In the genomic region with DNA sequence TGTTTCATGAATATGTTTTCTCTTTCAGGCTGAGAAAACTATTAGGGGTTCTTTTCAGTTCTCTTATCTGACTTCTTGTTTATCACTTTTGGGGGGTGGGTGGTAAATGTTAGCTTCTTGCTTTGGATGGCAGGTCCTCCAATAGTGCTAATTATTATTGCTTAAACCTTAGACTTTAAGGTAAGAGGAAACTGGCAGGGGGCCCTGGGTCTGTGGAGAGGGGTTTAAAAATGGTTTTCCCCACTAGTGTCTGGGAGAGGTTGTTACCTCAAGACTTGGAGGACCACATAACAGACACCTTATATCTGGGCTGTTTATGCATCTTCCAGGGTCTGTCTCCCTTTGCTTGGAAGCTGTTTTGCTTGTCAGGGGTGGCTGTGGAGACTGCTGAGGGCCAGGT, we compare ENCODE assay signal across 9 mouse cellular contexts. TPM values are rescaled to one million over a fixed set of nuclear protein-coding genes. Genes with fewer than 3 reads are reported as not detected.
DNase-seq lines count a peak whose midpoint lies in the region; ATAC-seq and TF ChIP-seq lines count a peak whose summit lies in the region.
"Had no signal": no experiment of that assay in that cellular context is flagged by ENCODE, and none has a peak within 500 bp of the region (broad histone marks: within the 10 kb centered on the region; RNA-seq: fewer than 3 reads in every experiment).

No protein-coding gene starts in this region.

- no peak overlapping the region for H3K27ac ChIP-seq in heart, embryonic 12.5 days (ENCODE audit: poor library complexity, severe bottlenecking)
- H3K27ac ChIP-seq in hindbrain, embryonic 10.5 days = no peak overlapping the region
- H3K27ac ChIP-seq in liver, postnatal 0 days (ENCODE audit: low read depth) = peak overlapping the region; percentile 46; the same call in 1 of the 2 replicates

- no peak for DNase-seq in heart, postnatal 14 days
- no peak for DNase-seq in hindbrain, embryonic 10.5 days (ENCODE audit: low spot score)
- DNase-seq in liver, postnatal 0 days = no peak
- no peak for DNase-seq in thymus, postnatal 4 days
- no peak for DNase-seq in spleen, postnatal 4 days (ENCODE audit: low spot score in 2 of 2)

- intact Hi-C loops in heart, postnatal 14 days (cut with DNase I) = no loop called here

- TF ChIP-seq CTCF in E14TG2a.4 (conservative IDR thresholded peaks at IDR 0.05; ENCODE audit: low read length) = no peak
- TF ChIP-seq CTCF in liver, postnatal 0 days (IDR thresholded peaks at IDR 0.05; ENCODE audit: low read depth) = no peak

- no peaks in the 10 kb centered on the region for H3K9me3 ChIP-seq in heart, embryonic 12.5 days (replicated peaks)
- no peaks in the 10 kb centered on the region for H3K9me3 ChIP-seq in E14TG2a.4 (ENCODE audit: low read length)
- no peaks in the 10 kb centered on the region for H3K9me3 ChIP-seq in hindbrain, embryonic 10.5 days
- H3K9me3 ChIP-seq in liver, postnatal 0 days (ENCODE audit: low read length) = no peaks in the 10 kb centered on the region

- H3K9ac ChIP-seq in heart, embryonic 12.5 days = 0 out of 2 replicates have a peak overlapping the region, but pooled peaks have one; percentile 8
- peak overlapping the region; percentile 93 for H3K9ac ChIP-seq in liver, postnatal 0 days (replicated peaks)

- H3K27me3 ChIP-seq in heart, embryonic 12.5 days (replicated peaks) = no peaks in the 10 kb centered on the region
- no peaks in the 10 kb centered on the region for H3K27me3 ChIP-seq in E14TG2a.4 (ENCODE audit: insufficient read depth, low read length)
- no peaks in the 10 kb centered on the region for H3K27me3 ChIP-seq in hindbrain, embryonic 10.5 days (ENCODE audit: insufficient read depth, poor library complexity, severe bottlenecking)
- no peaks in the 10 kb centered on the region for H3K27me3 ChIP-seq in liver, postnatal 0 days (ENCODE audit: insufficient read depth, low read length)

- H3K36me3 ChIP-seq in heart, embryonic 12.5 days = peaks cover 15% of the 10 kb centered on the region
- peaks cover 51% of the 10 kb centered on the region for H3K36me3 ChIP-seq in E14TG2a.4 (ENCODE audit: insufficient read depth, low read length)
- peaks cover 42% of the 10 kb centered on the region for H3K36me3 ChIP-seq in hindbrain, embryonic 10.5 days
- peaks cover 10% of the 10 kb centered on the region for H3K36me3 ChIP-seq in liver, postnatal 0 days (replicated peaks; ENCODE audit: insufficient read depth, low read length)

- H3K4me2 ChIP-seq in heart, embryonic 12.5 days = peak overlapping the region; percentile 14; the same call in 1 of the 2 replicates
- peak overlapping the region; percentile 82 for H3K4me2 ChIP-seq in liver, postnatal 0 days (ENCODE audit: low read depth, low read length)

- peaks cover 66% of the 10 kb centered on the region for H3K4me1 ChIP-seq in heart, embryonic 12.5 days (replicated peaks)
- H3K4me1 ChIP-seq in E14TG2a.4 (replicated peaks; ENCODE audit: low read depth, low read length) = peaks cover 79% of the 10 kb centered on the region
- H3K4me1 ChIP-seq in hindbrain, embryonic 10.5 days (replicated peaks) = peaks cover 66% of the 10 kb centered on the region
- peaks cover 49% of the 10 kb centered on the region for H3K4me1 ChIP-seq in liver, postnatal 0 days (ENCODE audit: insufficient read depth)

- no peak overlapping the region for H3K4me3 ChIP-seq in heart, embryonic 12.5 days
- peak overlapping the region; percentile 98 for H3K4me3 ChIP-seq in E14TG2a.4 (replicated peaks; ENCODE audit: low read length)
- H3K4me3 ChIP-seq in hindbrain, embryonic 10.5 days = peak overlapping the region; percentile 95
- peak overlapping the region; percentile 76 for H3K4me3 ChIP-seq in liver, postnatal 0 days (ENCODE audit: low read depth, low read length)

- ATAC-seq in heart, embryonic 12.5 days (ENCODE audit: insufficient number of reproducible peaks, low FRiP score) = no peak
- ATAC-seq in liver, postnatal 0 days = no peak
- ATAC-seq in monocyte, adult 5-6 weeks (replicated peaks; ENCODE audit: insufficient number of reproducible peaks, low FRiP score, low TSS enrichment, poor library complexity, severe bottlenecking) = no peak
- ATAC-seq: CD4-positive, CD25-positive, alpha-beta regulatory T cell, adult 4 months had no signal

- no peak for TF ChIP-seq EP300 in liver, postnatal 0 days (IDR thresholded peaks at IDR 0.05; ENCODE audit: low read depth)

RNA-seq across cellular contexts. Expression of a gene that starts 2.6 kb away (rescaled TPM):
- 28.4 and 31.8 TPM in 2 replicates for polyA plus RNA-seq in heart, embryonic 12.5 days (2016; fragmentation: Nextera tagmentation; extraction: Ambion mirVana)
- 10 to 100 TPM; 16.0 to 24.5 TPM for total RNA-seq in heart, postnatal 14 days (2021)
- 56.9 and 64.5 TPM in 2 replicates for polyA plus RNA-seq in hindbrain, embryonic 10.5 days (2016; fragmentation: Nextera tagmentation; extraction: Ambion mirVana)
- 7.6 and 7.9 TPM in 2 replicates for polyA plus RNA-seq in liver, postnatal 0 days (2015; fragmentation: Nextera tagmentation; extraction: Ambion mirVana)
- total RNA-seq in monocyte, adult 5-6 weeks (2017) = 23.5 to 63.3 TPM (median 27.5 TPM) in 3 replicates

RNA-seq across cellular contexts. Expression of a gene that starts 7.4 kb away (rescaled TPM):
- not detected in 2 replicates for polyA plus RNA-seq in heart, embryonic 12.5 days (2016; fragmentation: Nextera tagmentation; extraction: Ambion mirVana)
- total RNA-seq in heart, postnatal 14 days (2021) = not detected
- 0.12 and 0.17 TPM in 2 replicates for polyA plus RNA-seq in hindbrain, embryonic 10.5 days (2016; fragmentation: Nextera tagmentation; extraction: Ambion mirVana)
- polyA plus RNA-seq in liver, postnatal 0 days (2015; fragmentation: Nextera tagmentation; extraction: Ambion mirVana) = 5.9 and 9.6 TPM in 2 replicates
- not detected in 3 replicates for total RNA-seq in monocyte, adult 5-6 weeks (2017)
- polyA plus RNA-seq: CD4-positive, CD25-positive, alpha-beta regulatory T cell, adult 4 months had no signal

RNA-seq across cellular contexts. Expression of a gene that starts 44.6 kb away (rescaled TPM):
- polyA plus RNA-seq in heart, embryonic 12.5 days (2016; fragmentation: Nextera tagmentation; extraction: Ambion mirVana) = 22.3 and 24.6 TPM in 2 replicates
- 1 to 10 TPM; 6.7 to 7.0 TPM for total RNA-seq in heart, postnatal 14 days (2021)
- polyA plus RNA-seq in hindbrain, embryonic 10.5 days (2016; fragmentation: Nextera tagmentation; extraction: Ambion mirVana) = 27.2 and 27.6 TPM in 2 replicates
- polyA plus RNA-seq in liver, postnatal 0 days (2015; fragmentation: Nextera tagmentation; extraction: Ambion mirVana) = 10.5 and 10.8 TPM in 2 replicates
- 3.1 to 5.1 TPM (median 4.9 TPM) in 3 replicates for total RNA-seq in monocyte, adult 5-6 weeks (2017)
